Mouse (Mus musculus): ENCODE data around the gene Cox18.
A peak's percentile ranks its signal among the peaks of the same experiment; 100 is the strongest.

DNA sequence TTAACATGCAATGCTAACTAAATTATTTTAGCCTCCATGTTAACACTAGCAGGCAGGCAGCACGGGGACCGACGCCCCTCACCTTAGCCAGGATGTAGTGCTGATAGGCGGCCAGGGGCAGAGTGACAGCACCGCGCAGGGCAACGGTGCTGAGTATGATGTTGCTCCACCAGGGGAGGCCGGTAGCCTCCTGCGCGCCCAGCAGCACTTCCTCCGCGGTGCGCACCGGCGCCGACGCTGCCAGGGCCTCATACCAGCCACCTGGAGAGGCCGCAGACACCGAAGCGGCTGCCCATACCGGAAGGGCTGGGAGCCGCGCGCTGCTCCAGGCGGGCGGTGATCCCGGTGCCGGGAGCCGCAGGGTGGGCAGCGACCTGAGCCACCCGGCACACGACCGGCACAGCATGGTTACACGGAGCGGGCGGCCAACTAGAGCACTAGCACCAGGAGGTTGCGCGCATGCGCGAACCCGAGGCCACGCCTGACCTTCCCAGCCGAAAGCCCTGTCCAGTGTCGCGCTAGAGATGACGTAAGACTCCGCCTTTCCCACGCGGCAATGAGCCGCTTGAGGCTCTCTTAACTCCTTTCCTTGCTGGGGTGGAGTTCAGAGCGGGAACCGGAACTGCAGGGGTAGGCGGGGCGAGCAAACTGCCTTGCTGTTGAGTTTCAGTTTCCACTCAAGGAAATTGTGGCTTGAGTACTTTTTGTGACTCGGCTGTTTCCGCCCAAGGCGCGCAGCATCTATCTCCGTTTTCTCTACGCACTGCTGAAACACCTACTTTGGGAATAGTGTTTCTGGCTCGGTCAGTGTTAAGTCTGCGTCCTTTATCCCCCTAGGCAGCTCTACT lies at the start of gene Cox18:
- TF ChIP-seq CTCF (IDR thresholded peaks at IDR 0.05; ENCODE audit: extremely low read depth, insufficient read depth, insufficient read length, insufficient replicate concordance) (0 out of 2 replicates have a peak, but pooled peaks have one; percentile 17), POLR2A (IDR thresholded peaks at IDR 0.05; ENCODE audit: low read depth, low read length) (peak; percentile 74)
